Comparison of ENCODE assay signal across 16 mouse cellular contexts in genomic region chr10:69916205-69916604, GRCm38 (mm10).
DNase-seq lines count a peak whose midpoint lies in the region; ATAC-seq and TF ChIP-seq lines count a peak whose summit lies in the region.
"Had no signal": no experiment of that assay in that cellular context is flagged by ENCODE, and none has a peak within 500 bp of the region (broad histone marks: within the 10 kb centered on the region; RNA-seq: fewer than 3 reads in every experiment).

No protein-coding gene starts in this region.

- no peaks in the 10 kb centered on the region for H3K79me2 ChIP-seq in liver, adult 2 months (ENCODE audit: control insufficient read depth, insufficient read depth, low read length)

- WGBS in liver, adult 2 months = 49% methylated on average over 4 of the region's 4 CpGs
- 85% methylated on average over 4 of the region's 4 CpGs for WGBS in liver, embryonic 11.5 days
- 66% methylated on average over 4 of the region's 4 CpGs for WGBS in small intestine, adult 2 months

- no peak overlapping the region for H3K4me2 ChIP-seq in liver, embryonic 11.5 days
- H3K4me2 ChIP-seq: embryonic facial prominence, embryonic 12.5 days; heart, embryonic 13.5 days; limb, embryonic 15.5 days had no signal

- TF ChIP-seq POLR2A in liver, adult 2 months (IDR thresholded peaks at IDR 0.05; ENCODE audit: extremely low read depth, insufficient read depth, low read length) = no peak
- no peak for TF ChIP-seq POLR2A in small intestine, adult 2 months (IDR thresholded peaks at IDR 0.05; ENCODE audit: low read depth, low read length)

- no peaks in the 10 kb centered on the region for H3K27me3 ChIP-seq in liver, adult 2 months (ENCODE audit: control insufficient read depth, insufficient read depth, low read length)
- H3K27me3 ChIP-seq in liver, embryonic 11.5 days (replicated peaks; ENCODE audit: control insufficient read depth, insufficient read depth, low read length) = no peaks in the 10 kb centered on the region
- no peaks in the 10 kb centered on the region for H3K27me3 ChIP-seq in Patski
- H3K27me3 ChIP-seq in small intestine, adult 2 months (ENCODE audit: control insufficient read depth, insufficient read depth, low read length) = no peaks in the 10 kb centered on the region
- H3K27me3 ChIP-seq: embryonic facial prominence, embryonic 12.5 days; heart, embryonic 13.5 days; limb, embryonic 15.5 days had no signal

- no peak overlapping the region for H3K4me3 ChIP-seq in liver, adult 2 months (ENCODE audit: insufficient read depth, low read depth, low read length)
- no peak overlapping the region for H3K4me3 ChIP-seq in liver, embryonic 11.5 days (ENCODE audit: low read depth, low read length)
- H3K4me3 ChIP-seq in small intestine, adult 2 months (ENCODE audit: low read depth, low read length) = no peak overlapping the region
- H3K4me3 ChIP-seq: embryonic facial prominence, embryonic 12.5 days; heart, embryonic 13.5 days; hindbrain, embryonic 10.5 days; limb, embryonic 15.5 days had no signal

- CTCF ChIA-PET in Patski (lab: Charles Lee) = interaction anchor here (1.2 to 2.4 kb wide), 3 partner anchors 9 to 21 kb away, joined by 3 to 11 read pairs (median 5); no protein-coding TSS in a partner anchor

- H3K9ac ChIP-seq in liver, adult 2 months (ENCODE audit: low read depth, low read length) = peak overlapping the region; percentile 8; the same call in 1 of the 2 replicates
- no peak overlapping the region for H3K9ac ChIP-seq in liver, embryonic 11.5 days (ENCODE audit: low read depth, low read length)
- H3K9ac ChIP-seq: embryonic facial prominence, embryonic 12.5 days; heart, embryonic 13.5 days; limb, embryonic 15.5 days had no signal

- no peak for ATAC-seq in liver, embryonic 11.5 days (replicated peaks; ENCODE audit: low FRiP score)
- ATAC-seq in Patski = peak; percentile 84
- ATAC-seq: CD4-positive, CD25-positive, alpha-beta regulatory T cell, adult 4 months had no signal

- no peaks in the 10 kb centered on the region for H3K9me3 ChIP-seq in liver, embryonic 11.5 days (ENCODE audit: control insufficient read depth, low read length)
- H3K9me3 ChIP-seq: embryonic facial prominence, embryonic 12.5 days; heart, embryonic 13.5 days; hindbrain, embryonic 10.5 days; limb, embryonic 15.5 days had no signal

- peak; percentile 86 for DNase-seq in heart, adult 11 months
- no peak for DNase-seq in heart, postnatal 36 days
- no peak for DNase-seq in liver, adult 2 months (ENCODE audit: extremely low read depth, low read depth, low spot score)
- no peak for DNase-seq in liver, embryonic 11.5 days (ENCODE audit: low spot score)
- DNase-seq in Patski (ENCODE audit: low read depth, low spot score) = peak; percentile 82
- DNase-seq in frontal cortex, postnatal 25 days (ENCODE audit: low spot score in 2 of 2) = no peak
- DNase-seq in layer of hippocampus, adult 9-11 months = no peak
- DNase-seq: midbrain, embryonic 14.5 days; right cerebral cortex, postnatal 4 days; thymus, adult 18-20 months had no signal

- TF ChIP-seq CTCF in liver, adult 2 months (IDR thresholded peaks at IDR 0.05; ENCODE audit: low read depth, low read length) = no peak
- no peak for TF ChIP-seq CTCF in Patski (IDR thresholded peaks at IDR 0.05)
- TF ChIP-seq CTCF in small intestine, adult 2 months (IDR thresholded peaks at IDR 0.05; ENCODE audit: extremely low read depth, insufficient read length, insufficient replicate concordance, low read depth, low read length) = no peak

- H3K4me1 ChIP-seq in liver, adult 2 months (ENCODE audit: control insufficient read depth, insufficient read depth, low read length) = peaks cover 8% of the 10 kb centered on the region
- no peaks in the 10 kb centered on the region; the same call in 1 of the 2 replicates for H3K4me1 ChIP-seq in liver, embryonic 11.5 days (replicated peaks; ENCODE audit: control insufficient read depth, insufficient read depth, low read length)
- H3K4me1 ChIP-seq in small intestine, adult 2 months (ENCODE audit: control insufficient read depth, insufficient read depth, insufficient read length, low read length) = peaks cover 14% of the 10 kb centered on the region
- H3K4me1 ChIP-seq: hindbrain, embryonic 10.5 days had no signal

- POLR2A ChIA-PET in Patski (lab: Charles Lee) = interaction anchor here (1.0 to 2.3 kb wide), 2 partner anchors 9 to 13 kb away, joined by 4 to 12 read pairs; no protein-coding TSS in a partner anchor

- H3K36me3 ChIP-seq in liver, adult 2 months (ENCODE audit: control insufficient read depth, insufficient read depth, low read length) = no peaks in the 10 kb centered on the region
- H3K36me3 ChIP-seq in liver, embryonic 11.5 days (ENCODE audit: control insufficient read depth, insufficient read depth, low read length) = no peaks in the 10 kb centered on the region
- H3K36me3 ChIP-seq in small intestine, adult 2 months (ENCODE audit: control insufficient read depth, insufficient read depth, low read length) = no peaks in the 10 kb centered on the region
- H3K36me3 ChIP-seq: limb, embryonic 15.5 days had no signal

- intact Hi-C loops in heart, postnatal 36 days (cut with DNase I) = no loop called here

- in situ Hi-C loops in Patski (cut with MboI; ENCODE audit: low pct_unique_long_range_greater_than_20kb) = loop anchor here (5.0 to 25.0 kb wide), 2 partner anchors 46 to 1221 kb away; no protein-coding TSS in a partner anchor

- H3K27ac ChIP-seq in liver, adult 2 months (replicated peaks; ENCODE audit: insufficient read depth, low read depth, low read length) = peak overlapping the region; percentile 50
- H3K27ac ChIP-seq in liver, embryonic 11.5 days (ENCODE audit: low read depth, low read length) = no peak overlapping the region
- peak overlapping the region; percentile 40; the same call in 1 of the 2 replicates for H3K27ac ChIP-seq in small intestine, adult 2 months (ENCODE audit: insufficient read depth, low read depth, low read length)
- H3K27ac ChIP-seq: embryonic facial prominence, embryonic 12.5 days; heart, embryonic 13.5 days; hindbrain, embryonic 10.5 days; limb, embryonic 15.5 days had no signal

Comparison
In these comparisons a context has a peak if more than half of its experiments do, and no peak if none do; other contexts are left out.
1. DNase-seq: peak in heart, adult 11 months (single experiment) and Patski (single experiment); none in heart, postnatal 36 days (0 of 2), liver, adult 2 months (single experiment), liver, embryonic 11.5 days (single experiment), frontal cortex, postnatal 25 days (0 of 2) and layer of hippocampus, adult 9-11 months (single experiment).